Mouse (Mus musculus): Measurements from ENCODE around the gene Clec5a. TPM values are rescaled to one million over a fixed set of nuclear protein-coding genes. Genes with fewer than 3 reads are reported as not detected.

The Clec5a gene
- polyA plus RNA-seq, 1 experiment from 2014 or later, result 0.32 TPM

- Histone ChIP-seq H3K4me3 (no peak overlapping the region), H3K4me1 (no peaks in the 10 kb centered on the region), H3K27me3 (no peaks in the 10 kb centered on the region), H3K9me3 (no peaks in the 10 kb centered on the region), H3K4me2 (replicated peaks) (no peak overlapping the region), H3K27ac (replicated peaks) (no peak overlapping the region), H3K9ac (replicated peaks) (no peak overlapping the region), H3K36me3 (no peaks in the 10 kb centered on the region)
- 85% methylated on average over 1 of the region's 1 CpGs for WGBS
- no peak for ATAC-seq (replicated peaks)
These were observed 9.3 kb downstream of the Clec5a start for GRCm38 (mm10) chr6:40576305-40576704.

DNA sequence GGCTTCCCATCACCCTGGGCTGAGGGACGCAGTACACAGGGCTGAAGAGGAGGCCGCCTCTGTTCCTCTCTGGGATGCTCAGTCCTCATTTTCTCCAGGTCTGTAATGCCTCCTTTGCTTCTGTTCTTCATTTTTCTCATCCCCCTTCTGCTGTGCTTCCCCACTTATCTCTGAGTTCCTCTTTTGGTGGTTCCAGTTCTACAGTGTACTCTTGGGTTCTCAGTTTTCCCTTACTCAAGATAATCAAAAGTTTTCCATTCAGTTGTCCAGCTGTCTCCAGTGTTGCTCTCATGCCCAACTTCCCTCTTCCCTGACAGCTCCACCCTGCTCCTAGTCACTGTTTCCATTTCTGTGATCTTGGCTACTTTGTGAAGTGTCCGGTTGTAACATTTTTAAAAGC is 12.0 kb downstream of the Clec5a start:
- Histone ChIP-seq H3K36me3 (no peaks in the 10 kb centered on the region), H3K4me1 (no peaks in the 10 kb centered on the region), H3K9ac (replicated peaks) (no peak overlapping the region), H3K27me3 (no peaks in the 10 kb centered on the region), H3K27ac (replicated peaks) (no peak overlapping the region), H3K4me3 (no peak overlapping the region), H3K4me2 (replicated peaks) (no peak overlapping the region), H3K9me3 (no peaks in the 10 kb centered on the region)
- ATAC-seq (replicated peaks), result no peak
- WGBS, result 80% methylated on average over 3 of the region's 3 CpGs

GRCm38 (mm10) chr6:40569187-40569586 is 16.4 kb downstream of the Clec5a start, which contains the start of gene Olfr460:
Gene Olfr460, plus strand, starts transcription at chr6:40569487.
- ATAC-seq (replicated peaks), result no peak
- no peak within 1 kb of the TSS for H3K9ac ChIP-seq (replicated peaks)
- H3K4me2 ChIP-seq (replicated peaks), result no peak within 1 kb of the TSS
- no peaks in the 10 kb centered on the region for H3K27me3 ChIP-seq
- H3K36me3 ChIP-seq, result no peaks in the 10 kb centered on the region
- H3K4me3 ChIP-seq, result no peak within 1 kb of the TSS
- no peak within 1 kb of the TSS for H3K27ac ChIP-seq (replicated peaks)
- no peaks in the 10 kb centered on the region for H3K9me3 ChIP-seq
- no peaks in the 10 kb centered on the region for H3K4me1 ChIP-seq
- WGBS, result 92% methylated on average over 3 of the region's 3 CpGs

DNA sequence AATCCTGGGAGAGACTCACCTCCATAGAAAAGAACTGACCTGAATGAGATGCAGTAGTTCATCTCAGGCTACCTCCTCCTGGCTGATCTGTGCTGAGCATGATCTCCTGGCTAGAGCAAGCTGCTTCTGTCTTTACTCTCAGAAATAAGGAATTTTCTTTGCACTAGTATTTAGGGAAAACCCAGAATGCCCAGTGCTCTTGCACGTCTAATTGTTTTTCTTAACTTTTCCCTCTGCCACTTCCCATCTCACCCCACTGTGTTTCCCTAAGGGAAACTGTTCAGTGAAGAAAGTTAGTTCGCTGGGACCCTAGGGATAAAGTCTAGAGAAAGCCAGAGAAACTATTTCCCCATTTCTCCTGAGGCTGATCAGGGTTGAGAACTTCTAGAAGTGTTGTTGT is 30.7 kb downstream of the Clec5a start, which contains the start of gene Olfr461:
Olfr461 (minus strand) TSS at position 101 of the 400 bp plus-strand sequence.
- 88% methylated on average over 2 of the region's 2 CpGs for WGBS
- no peaks in the 10 kb centered on the region for H3K9me3 ChIP-seq
- no peak for ATAC-seq (replicated peaks)

DNA sequence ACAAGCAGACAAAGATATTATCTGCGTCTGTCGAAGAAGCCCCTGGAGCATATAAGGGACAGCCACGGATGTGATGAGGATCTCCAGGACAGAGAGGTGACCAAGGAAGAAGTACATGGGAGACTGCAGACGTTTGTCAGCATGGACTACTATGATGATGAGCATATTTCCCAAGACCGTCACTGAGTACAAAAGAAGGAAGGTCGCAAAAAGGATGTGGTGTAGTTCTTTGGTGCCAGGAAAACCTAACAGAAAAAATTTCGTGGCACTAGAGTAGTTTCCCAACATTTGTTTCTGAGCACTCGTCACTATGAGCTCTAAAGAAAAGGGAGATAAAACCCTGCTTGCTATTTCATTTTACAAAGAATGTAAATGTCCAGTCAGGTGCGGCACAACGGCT is 40.9 kb downstream of the Clec5a start:
- H3K27ac ChIP-seq (replicated peaks), result no peak overlapping the region
- H3K36me3 ChIP-seq, result no peaks in the 10 kb centered on the region
- H3K27me3 ChIP-seq, result no peaks in the 10 kb centered on the region
- 83% methylated on average over 10 of the region's 10 CpGs for WGBS
- H3K4me2 ChIP-seq (replicated peaks), result no peak overlapping the region
- H3K4me1 ChIP-seq, result no peaks in the 10 kb centered on the region
- H3K4me3 ChIP-seq, result no peak overlapping the region
- no peaks in the 10 kb centered on the region for H3K9me3 ChIP-seq
- no peak for ATAC-seq (replicated peaks)
- no peak overlapping the region for H3K9ac ChIP-seq (replicated peaks)

More for the DNA sequence above, 30.7 kb downstream of the Clec5a start, which contains the start of gene Olfr461:
- H3K27me3 ChIP-seq, result no peaks in the 10 kb centered on the region
- no peak within 1 kb of the TSS for H3K4me3 ChIP-seq
- no peak within 1 kb of the TSS for H3K27ac ChIP-seq (replicated peaks)
- H3K4me1 ChIP-seq, result no peaks in the 10 kb centered on the region
- no peak within 1 kb of the TSS for H3K9ac ChIP-seq (replicated peaks)
- no peak within 1 kb of the TSS for H3K4me2 ChIP-seq (replicated peaks)
- no peaks in the 10 kb centered on the region for H3K36me3 ChIP-seq

Other genes with a start within 250 kb of the Clec5a start
- gene E330009J07Rik, start 149.7 kb downstream of the Clec5a start, polyA plus RNA-seq (2015; fragmentation: Nextera tagmentation; extraction: Ambion mirVana), result 52.5 and 53.8 TPM in 2 replicates
- 0.09 and 0.17 TPM in 2 replicates for gene Wee2, start 146.7 kb downstream of the Clec5a start, polyA plus RNA-seq (2015; fragmentation: Nextera tagmentation; extraction: Ambion mirVana)
- gene Ssbp1, start 114.5 kb downstream of the Clec5a start, polyA plus RNA-seq (2015; fragmentation: Nextera tagmentation; extraction: Ambion mirVana), result 131 and 139 TPM in 2 replicates
- not detected in 2 replicates for gene Tas2r137, start 94.6 kb downstream of the Clec5a start, polyA plus RNA-seq (2015; fragmentation: Nextera tagmentation; extraction: Ambion mirVana)
- not detected in 2 replicates for gene Tas2r108, start 92.3 kb downstream of the Clec5a start, polyA plus RNA-seq (2015; fragmentation: Nextera tagmentation; extraction: Ambion mirVana)
- gene Prss37, start 66.3 kb downstream of the Clec5a start, polyA plus RNA-seq (2015; fragmentation: Nextera tagmentation; extraction: Ambion mirVana), result not detected in 2 replicates
- gene Olfr461, start 30.8 kb downstream of the Clec5a start, polyA plus RNA-seq (2015; fragmentation: Nextera tagmentation; extraction: Ambion mirVana), result 0.19 and 0.34 TPM in 2 replicates
- not detected in 2 replicates for gene Olfr460, start 16.3 kb downstream of the Clec5a start, polyA plus RNA-seq (2015; fragmentation: Nextera tagmentation; extraction: Ambion mirVana)
- gene Tas2r138, start 27.5 kb upstream of the Clec5a start, polyA plus RNA-seq (2015; fragmentation: Nextera tagmentation; extraction: Ambion mirVana), result not detected in 2 replicates
- not detected in 2 replicates for gene Mgam, start 43.0 kb upstream of the Clec5a start, polyA plus RNA-seq (2015; fragmentation: Nextera tagmentation; extraction: Ambion mirVana)

Measured in forebrain, embryonic 15.5 days (tissue).